22 mouse cellular contexts compared by ENCODE assay signal in the genomic region with DNA sequence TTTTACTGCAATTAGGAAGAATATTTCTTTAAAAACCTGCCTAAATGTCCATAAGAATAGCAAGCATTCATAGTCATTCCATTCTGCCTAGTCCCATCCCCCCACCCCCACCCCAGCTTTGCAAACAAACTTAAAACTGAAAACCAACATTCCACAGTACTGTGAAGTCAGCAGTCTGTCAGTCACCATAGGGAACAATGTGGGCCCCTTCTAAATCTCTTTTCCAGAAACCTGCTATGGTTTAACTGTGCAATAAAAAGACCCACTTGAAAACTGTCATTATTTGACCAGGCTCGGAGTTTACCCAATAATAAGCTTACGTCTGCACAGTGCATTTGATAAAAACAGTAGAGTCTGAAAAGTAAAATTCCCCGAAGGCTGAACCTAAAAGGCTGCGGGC. TPM values are rescaled to one million over a fixed set of nuclear protein-coding genes. Genes with fewer than 3 reads are reported as not detected.
DNase-seq lines count a peak whose midpoint lies in the region; ATAC-seq lines count a peak whose summit lies in the region.
"Had no signal": no experiment of that assay in that cellular context is flagged by ENCODE, and none has a peak within 500 bp of the region (broad histone marks: within the 10 kb centered on the region; RNA-seq: fewer than 3 reads in every experiment).

No protein-coding gene starts in this region.

- no peak overlapping the region; the same call in 1 of the 2 replicates for H3K27ac ChIP-seq in kidney, embryonic 14.5 days (ENCODE audit: low read depth, low read length)
- H3K27ac ChIP-seq in midbrain, embryonic 11.5 days (ENCODE audit: low read depth, low read length): no peak overlapping the region
- no peak overlapping the region for H3K27ac ChIP-seq in midbrain, embryonic 10.5 days (replicated peaks)
- H3K27ac ChIP-seq: embryonic facial prominence, embryonic 15.5 days; forebrain, embryonic 10.5 days; hindbrain, embryonic 12.5 days; liver, embryonic 14.5 days had no signal

- intact Hi-C loops in heart, postnatal 14 days (cut with DNase I): no loop called here

- H3K36me3 ChIP-seq in kidney, embryonic 14.5 days (ENCODE audit: control insufficient read depth, insufficient read depth, low read length): no peaks in the 10 kb centered on the region
- no peaks in the 10 kb centered on the region for H3K36me3 ChIP-seq in midbrain, embryonic 11.5 days (ENCODE audit: control insufficient read depth, insufficient read depth, low read length)
- no peaks in the 10 kb centered on the region for H3K36me3 ChIP-seq in midbrain, embryonic 10.5 days
- H3K36me3 ChIP-seq: embryonic facial prominence, embryonic 15.5 days; forebrain, embryonic 10.5 days; hindbrain, embryonic 12.5 days had no signal

- peak; percentile 68; the same call in 1 of the 2 replicates for ATAC-seq in kidney, embryonic 14.5 days (ENCODE audit: low FRiP score, low TSS enrichment)
- peak; percentile 69; the same call in 1 of the 2 replicates for ATAC-seq in midbrain, embryonic 11.5 days (ENCODE audit: low FRiP score)
- ATAC-seq: inflammation-experienced regulatory T-cells, adult 6 months had no signal

- no peaks in the 10 kb centered on the region for H3K4me1 ChIP-seq in kidney, embryonic 14.5 days (ENCODE audit: control insufficient read depth, insufficient read depth, low read length)
- no peaks in the 10 kb centered on the region for H3K4me1 ChIP-seq in midbrain, embryonic 11.5 days (ENCODE audit: control insufficient read depth, insufficient read depth, low read length)
- no peaks in the 10 kb centered on the region for H3K4me1 ChIP-seq in midbrain, embryonic 10.5 days
- H3K4me1 ChIP-seq: embryonic facial prominence, embryonic 15.5 days; hindbrain, embryonic 12.5 days had no signal

- no peak overlapping the region for H3K9ac ChIP-seq in kidney, embryonic 14.5 days (ENCODE audit: low read depth, low read length)
- no peak overlapping the region for H3K9ac ChIP-seq in midbrain, embryonic 11.5 days (ENCODE audit: low read length)
- H3K9ac ChIP-seq: embryonic facial prominence, embryonic 15.5 days; hindbrain, embryonic 12.5 days; liver, embryonic 14.5 days had no signal

- no peaks in the 10 kb centered on the region for H3K27me3 ChIP-seq in kidney, embryonic 14.5 days (ENCODE audit: control insufficient read depth, insufficient read depth, low read length)
- H3K27me3 ChIP-seq in midbrain, embryonic 11.5 days (ENCODE audit: control insufficient read depth, insufficient read depth, low read length): no peaks in the 10 kb centered on the region
- no peaks in the 10 kb centered on the region for H3K27me3 ChIP-seq in midbrain, embryonic 10.5 days (ENCODE audit: low read depth, poor library complexity, severe bottlenecking)
- H3K27me3 ChIP-seq: embryonic facial prominence, embryonic 15.5 days; hindbrain, embryonic 12.5 days had no signal

- H3K9me3 ChIP-seq in kidney, embryonic 14.5 days (ENCODE audit: control insufficient read depth, low read length): no peaks in the 10 kb centered on the region
- no peaks in the 10 kb centered on the region for H3K9me3 ChIP-seq in midbrain, embryonic 11.5 days (ENCODE audit: control insufficient read depth, low read length)
- no peaks in the 10 kb centered on the region for H3K9me3 ChIP-seq in midbrain, embryonic 10.5 days (replicated peaks)
- H3K9me3 ChIP-seq: embryonic facial prominence, embryonic 15.5 days; forebrain, embryonic 10.5 days; hindbrain, embryonic 12.5 days had no signal

- 61% methylated on average over 4 of the region's 4 CpGs for WGBS in kidney, embryonic 14.5 days
- WGBS in midbrain, embryonic 11.5 days: 63% methylated on average over 4 of the region's 4 CpGs
- WGBS in midbrain, embryonic 10.5 days: 69% methylated on average over 4 of the region's 4 CpGs

- H3K4me2 ChIP-seq in kidney, embryonic 14.5 days (replicated peaks; ENCODE audit: low read depth, low read length): no peak overlapping the region
- no peak overlapping the region for H3K4me2 ChIP-seq in midbrain, embryonic 11.5 days
- H3K4me2 ChIP-seq: embryonic facial prominence, embryonic 15.5 days; hindbrain, embryonic 12.5 days had no signal

- no peak overlapping the region for H3K4me3 ChIP-seq in kidney, embryonic 14.5 days (ENCODE audit: low read length)
- no peak overlapping the region for H3K4me3 ChIP-seq in midbrain, embryonic 11.5 days (ENCODE audit: low read depth, low read length)
- H3K4me3 ChIP-seq in midbrain, embryonic 10.5 days: no peak overlapping the region
- H3K4me3 ChIP-seq: embryonic facial prominence, embryonic 15.5 days; forebrain, embryonic 10.5 days; hindbrain, embryonic 12.5 days had no signal

- no peak for DNase-seq in kidney, adult 9 months
- DNase-seq in midbrain, embryonic 11.5 days (ENCODE audit: low spot score, missing footprints): no peak
- DNase-seq in midbrain, embryonic 10.5 days (ENCODE audit: low spot score): no peak
- DNase-seq in embryo, embryonic 9.5 days (ENCODE audit: extremely low spot score): peak; percentile 10
- DNase-seq in mesoderm, embryonic 11.5 days (ENCODE audit: low read depth, low spot score): peak; percentile 48
- DNase-seq in heart, postnatal 14 days: no peak
- no peak for DNase-seq in right cerebral cortex, postnatal 4 days
- DNase-seq: cerebellum, postnatal 14 days; gastrocnemius, postnatal 14 days; layer of hippocampus, postnatal 36 days; right cerebral cortex, adult 18-20 months had no signal

RNA-seq across cellular contexts. Expression of a gene that starts 9.9 kb away (rescaled TPM):
- not detected in 2 replicates for polyA plus RNA-seq in kidney, embryonic 14.5 days (2014; fragmentation: Nextera tagmentation; extraction: Ambion mirVana)
- not detected in 2 replicates for polyA plus RNA-seq in midbrain, embryonic 11.5 days (2014; fragmentation: Nextera tagmentation; extraction: Ambion mirVana)
- not detected in 2 replicates for polyA plus RNA-seq in midbrain, embryonic 10.5 days (2016; fragmentation: Nextera tagmentation; extraction: Ambion mirVana)
- 100 to 1,000 TPM; 303 to 346 TPM for total RNA-seq in heart, postnatal 14 days (2021)
- total RNA-seq: layer of hippocampus, postnatal 36 days; left cerebral cortex, postnatal 36 days; midbrain, postnatal 0 days had no signal
- polyA plus RNA-seq: C2C12; embryonic facial prominence, embryonic 15.5 days; forebrain, embryonic 10.5 days; hindbrain, embryonic 12.5 days; inflammation-experienced regulatory T-cells, adult 6 months; liver, embryonic 14.5 days; midbrain, postnatal 0 days; spleen, adult 2 months; stomach, embryonic 16.5 days had no signal

Comparison
In these comparisons a context has a peak if more than half of its experiments do, and no peak if none do; other contexts are left out.
1. DNase-seq: peak in embryo, embryonic 9.5 days (single experiment) and mesoderm, embryonic 11.5 days (single experiment); none in kidney, adult 9 months (single experiment), midbrain, embryonic 11.5 days (single experiment), midbrain, embryonic 10.5 days (single experiment), heart, postnatal 14 days (0 of 2) and right cerebral cortex, postnatal 4 days (single experiment).